Mouse (Mus musculus) limb, embryonic 14.5 days (tissue): ENCODE results near the gene Ndufs2. TPM values are rescaled to one million over a fixed set of nuclear protein-coding genes. Genes with fewer than 3 reads are reported as not detected.

ENCODE experiments used
- ATAC-seq: fragments of 200-750 bp; cut with Nextera tagmentation; 2 replicates; pipeline ENCODE4 v1.8.0; 2017; ENCODE audit warnings: low read depth, moderate number of reproducible peaks, moderate TSS enrichment; ENCODE audit not compliant: low FRiP score
- DNase-seq: peaks from one replicate; pipeline ENCODE4 v3.0.0-alpha.2; 2015; ENCODE audit warnings: low spot score
- H3K27ac ChIP-seq: fragments of 300-500 bp; sonication (generic); replicated peaks from 2 replicates; pipeline ENCODE4 v1.5.1; 2014; ENCODE audit warnings: low read depth, mild to moderate bottlenecking, low read length, moderate library complexity, mixed read lengths
- H3K27me3 ChIP-seq: fragments of 300-500 bp; sonication (generic); 2 replicates; pipeline ENCODE4 v1.6.1; 2014; ENCODE audit warnings: low read length, mixed read lengths; ENCODE audit not compliant: control insufficient read depth, insufficient read depth
- H3K36me3 ChIP-seq: fragments of 300-500 bp; sonication (generic); 2 replicates; pipeline ENCODE4 v1.6.1; 2014; ENCODE audit warnings: mild to moderate bottlenecking, low read length, moderate library complexity, mixed read lengths; ENCODE audit not compliant: control insufficient read depth, insufficient read depth
- H3K4me1 ChIP-seq: fragments of 300-500 bp; sonication (generic); 2 replicates; pipeline ENCODE4 v1.6.1; 2014; ENCODE audit warnings: antibody characterized with exemption, low read length, mixed read lengths; ENCODE audit not compliant: control insufficient read depth, insufficient read depth
- H3K4me2 ChIP-seq: fragments of 300-500 bp; sonication (generic); replicated peaks from 2 replicates; pipeline ENCODE4 v1.6.1; 2014; ENCODE audit warnings: low read depth, mild to moderate bottlenecking, low read length, moderate library complexity; ENCODE audit not compliant: severe bottlenecking
- H3K4me3 ChIP-seq: fragments of 300-500 bp; sonication (generic); replicated peaks from 2 replicates; pipeline ENCODE4 v1.5.1; 2014; ENCODE audit warnings: low read length
- H3K9ac ChIP-seq: fragments of 300-500 bp; sonication (generic); 2 replicates; pipeline ENCODE4 v1.6.1; 2014; ENCODE audit warnings: mild to moderate bottlenecking, low read depth, low read length, moderate library complexity; ENCODE audit not compliant: severe bottlenecking
- H3K9me3 ChIP-seq: fragments of 300-500 bp; sonication (generic); 2 replicates; pipeline ENCODE4 v1.6.1; 2016; ENCODE audit warnings: low read length; ENCODE audit not compliant: control insufficient read depth
- POLR2A ChIP-seq: fragments of 200-500 bp; IDR thresholded peaks from 2 replicates; pipeline ENCODE4 v1.8.0; 2012; ENCODE audit warnings: inconsistent platforms, mild to moderate bottlenecking, moderate library complexity, borderline replicate concordance; ENCODE audit not compliant: insufficient read depth, insufficient read length; ENCODE audit errors: extremely low read depth
- WGBS: fragments of 180-500 bp; shearing (Covaris S2); extraction: QIAGEN DNeasy Blood & Tissue Kit; methylation state at CpG from one replicate; pipeline ENCODE4 v1.1.7; 2014; 5-methylcytosine and 5-hydroxymethylcytosine counted together
- polyA plus RNA-seq, 2 experiments: library from polyadenylated mRNA; depleted of rRNA in 1 of 2; stranded (reverse) in 1 of 2; unstranded in 1 of 2; fragments of >200 nt; fragmentation: Nextera tagmentation in 1 of 2; extraction: Ambion mirVana in 1 of 2; gene quantifications; 2 replicates each; pipeline versions ENCODE4 v1.2.1 to v1.2.3; 2012 to 2014

The Ndufs2 gene
- polyA plus RNA-seq, 2 experiments: 151 to 216 TPM

DNA sequence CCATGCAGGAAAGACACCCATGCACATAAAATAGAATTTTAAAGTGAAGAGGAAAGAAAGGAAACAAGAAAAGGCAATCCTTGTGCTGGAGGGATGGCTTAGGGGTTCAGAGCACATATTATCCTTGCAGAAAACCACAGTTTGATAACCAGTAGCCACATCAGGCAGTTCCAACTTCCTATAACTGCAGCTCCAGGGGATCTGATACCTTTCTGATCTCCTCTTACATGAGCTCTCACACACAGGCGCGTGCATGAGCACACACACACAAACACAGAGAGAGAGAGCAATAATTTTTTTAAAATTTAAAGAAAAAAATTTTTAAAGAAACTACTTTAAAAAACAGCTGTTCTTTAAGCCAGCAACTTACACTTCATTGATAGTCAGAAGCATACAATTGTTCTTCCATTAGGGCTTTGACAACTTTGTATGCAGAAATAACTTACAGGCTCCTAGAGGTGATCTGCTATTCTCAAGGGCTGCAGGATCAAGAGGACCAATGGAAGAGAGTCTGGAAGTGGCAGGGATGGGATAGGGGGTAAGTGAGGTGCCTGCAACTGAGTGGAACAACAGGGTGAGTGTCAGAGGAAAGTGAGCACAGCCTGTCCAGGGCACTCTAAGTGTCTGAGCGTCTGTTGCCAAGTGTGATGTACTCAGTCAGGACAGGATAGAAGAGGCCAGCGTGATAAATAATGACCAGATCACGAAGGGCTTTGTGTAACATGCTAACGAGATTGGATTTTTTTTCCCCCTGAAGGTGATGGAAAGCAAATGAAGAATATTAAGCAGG is 45.3 kb downstream of the Ndufs2 start:
- Histone ChIP-seq H3K4me1 (no peaks in the 10 kb centered on the region), H3K27ac (no peak overlapping the region), H3K27me3 (no peaks in the 10 kb centered on the region), H3K4me3 (no peak overlapping the region), H3K36me3 (no peaks in the 10 kb centered on the region), H3K9me3 (no peaks in the 10 kb centered on the region), H3K4me2 (no peak overlapping the region), H3K9ac (no peak overlapping the region)
- DNase-seq (no peak), ATAC-seq (no peak)
- no peak for TF ChIP-seq POLR2A
- 70% methylated on average over 6 of the region's 6 CpGs for WGBS

DNA sequence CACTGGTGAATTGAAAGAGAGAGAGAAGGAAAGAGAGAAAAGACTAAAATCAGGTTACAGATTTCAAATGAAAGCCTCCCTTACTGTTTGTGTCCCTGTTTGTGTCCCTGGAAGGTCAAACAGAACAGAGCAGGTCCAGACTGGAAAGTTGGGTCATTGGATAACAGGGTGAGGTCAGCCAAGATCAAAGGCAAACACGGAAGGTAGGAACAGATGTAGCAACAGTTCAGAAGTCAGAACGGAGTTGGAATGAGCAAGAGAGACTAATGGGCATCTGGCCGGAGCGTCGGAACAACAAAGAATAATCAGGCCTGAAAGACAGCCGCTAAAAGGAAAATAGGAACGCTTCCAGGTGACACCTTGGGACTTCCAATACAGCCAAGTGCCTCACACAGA is 46.9 kb downstream of the Ndufs2 start:
- Histone ChIP-seq H3K9ac (no peak overlapping the region), H3K4me2 (no peak overlapping the region), H3K36me3 (no peaks in the 10 kb centered on the region), H3K4me1 (no peaks in the 10 kb centered on the region), H3K4me3 (no peak overlapping the region), H3K27me3 (no peaks in the 10 kb centered on the region), H3K27ac (no peak overlapping the region), H3K9me3 (no peaks in the 10 kb centered on the region)
- WGBS: 24% methylated on average over 7 of the region's 7 CpGs
- DNase-seq (no peak), ATAC-seq (no peak)
- no peak for TF ChIP-seq POLR2A

DNA sequence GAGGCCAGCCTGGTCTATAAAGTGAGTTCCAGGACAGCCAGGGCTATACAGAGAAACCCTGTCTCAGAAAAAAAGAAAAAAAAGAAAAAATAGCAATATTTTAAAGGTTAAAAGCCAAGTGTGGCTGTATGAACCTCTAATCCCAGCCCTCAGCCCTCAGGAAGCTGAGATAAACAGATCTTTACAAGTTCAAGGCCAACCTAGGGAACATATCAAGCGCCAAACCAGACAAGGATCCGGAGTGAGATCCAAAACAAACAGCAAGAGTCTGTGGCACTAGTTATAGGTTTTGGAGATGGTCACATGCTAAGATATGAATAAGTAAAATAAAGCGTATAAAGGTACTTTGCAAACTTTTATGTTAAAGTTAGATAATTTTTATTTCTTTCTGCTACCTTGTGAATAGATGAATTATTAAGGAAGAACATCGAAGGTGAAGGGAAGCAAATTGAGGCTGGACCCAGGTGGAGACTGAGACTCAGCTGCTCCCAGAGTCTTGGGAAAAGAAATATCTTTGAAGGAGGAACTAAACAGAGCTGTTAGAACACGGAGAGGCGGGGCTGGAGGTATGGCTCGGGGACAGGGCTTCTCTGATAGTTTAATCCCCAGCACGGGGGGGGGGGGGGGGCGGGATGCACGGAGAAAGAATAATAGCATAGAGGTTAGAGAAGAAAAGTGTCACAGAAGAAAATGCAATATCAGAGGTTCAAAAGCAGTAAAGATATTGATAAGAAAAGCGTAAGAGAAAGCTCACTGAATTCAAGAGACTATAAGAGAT is 47.5 kb downstream of the Ndufs2 start:
- ATAC-seq (no peak), DNase-seq (no peak)
- Histone ChIP-seq H3K9ac (no peak overlapping the region), H3K9me3 (no peaks in the 10 kb centered on the region), H3K36me3 (no peaks in the 10 kb centered on the region), H3K27ac (no peak overlapping the region), H3K4me2 (no peak overlapping the region), H3K4me1 (no peaks in the 10 kb centered on the region), H3K4me3 (no peak overlapping the region), H3K27me3 (no peaks in the 10 kb centered on the region)
- 57% methylated on average over 10 of the region's 11 CpGs for WGBS
- no peak for TF ChIP-seq POLR2A

DNA sequence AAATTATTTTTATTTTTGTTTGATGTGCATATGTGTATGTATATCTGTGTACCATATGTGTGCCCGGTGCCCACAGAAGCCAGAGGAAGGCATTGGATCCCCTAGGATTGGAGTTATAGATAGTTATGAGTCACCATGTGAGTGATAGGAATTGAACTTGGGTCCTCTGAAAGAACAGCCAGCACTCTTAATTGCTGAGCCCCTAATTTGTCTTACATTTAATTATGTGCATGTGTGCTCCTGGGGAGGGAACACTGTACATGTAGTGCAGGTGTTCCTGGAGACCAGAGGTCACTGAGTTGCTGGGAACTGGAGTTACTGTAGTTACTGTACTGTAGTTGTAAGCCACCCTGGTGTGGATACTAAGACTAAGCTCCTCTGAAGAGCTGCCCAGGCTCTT is 50.4 kb downstream of the Ndufs2 start:
- DNase-seq (no peak), ATAC-seq (no peak)
- TF ChIP-seq POLR2A: no peak
- Histone ChIP-seq H3K4me1 (peaks cover 2% of the 10 kb centered on the region; the same call in 1 of the 2 replicates), H3K27ac (no peak overlapping the region), H3K4me3 (no peak overlapping the region), H3K36me3 (no peaks in the 10 kb centered on the region), H3K4me2 (no peak overlapping the region), H3K9me3 (no peaks in the 10 kb centered on the region), H3K27me3 (peaks cover 13% of the 10 kb centered on the region), H3K9ac (no peak overlapping the region)
- WGBS: 92% methylated on average over 1 of the region's 1 CpGs

DNA sequence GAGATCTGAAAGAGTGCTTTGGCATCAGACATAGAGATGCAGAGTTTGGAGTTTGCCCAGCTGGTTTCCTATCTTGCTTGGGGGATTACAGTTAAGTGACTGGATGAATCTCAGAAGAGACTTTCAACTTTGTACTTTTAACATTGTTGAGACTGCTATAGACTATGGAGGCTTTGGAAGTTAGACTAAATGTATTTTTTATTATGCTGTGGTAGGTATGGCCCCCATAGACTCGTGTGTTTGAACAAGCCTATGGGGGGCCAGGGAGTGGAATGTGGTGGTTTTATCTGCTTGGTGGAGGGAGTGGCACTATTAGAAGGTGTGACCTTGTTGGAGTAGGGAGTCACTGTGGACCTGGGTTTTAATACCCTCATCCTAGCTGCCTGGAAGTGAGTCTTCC is 51.7 kb downstream of the Ndufs2 start:
- Histone ChIP-seq H3K36me3 (no peaks in the 10 kb centered on the region), H3K9me3 (no peaks in the 10 kb centered on the region), H3K27ac (no peak overlapping the region), H3K4me1 (peaks cover 8% of the 10 kb centered on the region), H3K9ac (no peak overlapping the region), H3K27me3 (peaks cover 25% of the 10 kb centered on the region), H3K4me3 (no peak overlapping the region), H3K4me2 (no peak overlapping the region)
- ATAC-seq (no peak), DNase-seq (no peak)
- 42% methylated on average over 1 of the region's 1 CpGs for WGBS
- no peak for TF ChIP-seq POLR2A
